Mouse (Mus musculus): ENCODE results near the gene Nup88. TPM values are rescaled to one million over a fixed set of nuclear protein-coding genes. Genes with fewer than 3 reads are reported as not detected.

Gene Nup88
- polyA plus RNA-seq, 1 experiment, result 227 TPM

- H3K9me3 ChIP-seq (replicated peaks; ENCODE audit: control insufficient read depth, insufficient read depth, low read length, poor library complexity, severe bottlenecking), result no peaks in the 10 kb centered on the region
- H3K4me3 ChIP-seq (ENCODE audit: low read depth, low read length), result no peak overlapping the region
- TF ChIP-seq CTCF (IDR thresholded peaks at IDR 0.05; ENCODE audit: low read depth, low read length), result no peak
- no peak for TF ChIP-seq POLR2A (IDR thresholded peaks at IDR 0.05; ENCODE audit: insufficient read depth, low read length)
- no peak for TF ChIP-seq EP300 (IDR thresholded peaks at IDR 0.05; ENCODE audit: insufficient read depth, low read depth, low read length)
- no peak overlapping the region for H3K9ac ChIP-seq (ENCODE audit: low read depth, poor library complexity, severe bottlenecking)
- no peaks in the 10 kb centered on the region for H3K4me1 ChIP-seq (ENCODE audit: control insufficient read depth, insufficient read depth, low read length)
- H3K27me3 ChIP-seq (ENCODE audit: control insufficient read depth, insufficient read depth, low read length, poor library complexity, severe bottlenecking), result no peaks in the 10 kb centered on the region
- H3K36me3 ChIP-seq (ENCODE audit: control insufficient read depth, insufficient read depth, low read length, poor library complexity, severe bottlenecking), result peaks cover 15% of the 10 kb centered on the region
- H3K27ac ChIP-seq (ENCODE audit: insufficient read depth, low read length), result no peak overlapping the region
Measured at GRCm38 (mm10) chr11:70897680-70898079, 72.1 kb downstream of the Nup88 start.

Other genes with a start within 250 kb of the Nup88 start
- gene Zfp3, start 205.8 kb downstream of the Nup88 start, polyA plus RNA-seq (2011; ENCODE audit: insufficient read depth, insufficient read length, low read depth, missing spikeins), result 3.3 and 3.6 TPM in 2 replicates
- not detected in 2 replicates for gene Scimp, start 157.4 kb downstream of the Nup88 start, polyA plus RNA-seq (2011; ENCODE audit: insufficient read depth, insufficient read length, low read depth, missing spikeins)
- gene Rabep1, start 125.2 kb downstream of the Nup88 start, polyA plus RNA-seq (2011; ENCODE audit: insufficient read depth, insufficient read length, low read depth, missing spikeins), result 46.4 and 50.9 TPM in 2 replicates
- gene Rpain, start 240 bp upstream of the Nup88 start, polyA plus RNA-seq (2011; ENCODE audit: insufficient read depth, insufficient read length, low read depth, missing spikeins), result 49.5 TPM in 2 replicates
- gene C1qbp, start 13.1 kb upstream of the Nup88 start, polyA plus RNA-seq (2011; ENCODE audit: insufficient read depth, insufficient read length, low read depth, missing spikeins), result 398 and 407 TPM in 2 replicates
- 32.3 and 32.8 TPM in 2 replicates for gene Dhx33, start 34.5 kb upstream of the Nup88 start, polyA plus RNA-seq (2011; ENCODE audit: insufficient read depth, insufficient read length, low read depth, missing spikeins)
- gene Mis12, start 49.6 kb upstream of the Nup88 start, polyA plus RNA-seq (2011; ENCODE audit: insufficient read depth, insufficient read length, low read depth, missing spikeins), result 35.6 and 36.7 TPM in 2 replicates
- gene Derl2, start 49.9 kb upstream of the Nup88 start, polyA plus RNA-seq (2011; ENCODE audit: insufficient read depth, insufficient read length, low read depth, missing spikeins), result 31.8 and 32.4 TPM in 2 replicates
- 3.7 and 4.3 TPM in 2 replicates for gene 6330403K07Rik, start 63.5 kb upstream of the Nup88 start, polyA plus RNA-seq (2011; ENCODE audit: insufficient read depth, insufficient read length, low read depth, missing spikeins)
- not detected in 2 replicates for gene Nlrp1a, start 174.7 kb upstream of the Nup88 start, polyA plus RNA-seq (2011; ENCODE audit: insufficient read depth, insufficient read length, low read depth, missing spikeins)